30 mouse cellular contexts compared by ENCODE assay signal in genomic region chr12:31835480-31835879, GRCm38 (mm10).
DNase-seq lines count a peak whose midpoint lies in the region; ATAC-seq and TF ChIP-seq lines count a peak whose summit lies in the region.
"Had no signal": no experiment of that assay in that cellular context is flagged by ENCODE, and none has a peak within 500 bp of the region (broad histone marks: within the 10 kb centered on the region; RNA-seq: fewer than 3 reads in every experiment).

No protein-coding gene starts in this region.

- H3K9me3 ChIP-seq in lung, embryonic 16.5 days (ENCODE audit: control insufficient read depth, low read length): no peaks in the 10 kb centered on the region
- no peaks in the 10 kb centered on the region for H3K9me3 ChIP-seq in midbrain, embryonic 10.5 days (replicated peaks)
- H3K9me3 ChIP-seq in midbrain, postnatal 0 days (ENCODE audit: low read length): no peaks in the 10 kb centered on the region
- H3K9me3 ChIP-seq in ES-E14 (ENCODE audit: control insufficient read depth, insufficient read depth, low read depth, low read length): no peaks in the 10 kb centered on the region
- H3K9me3 ChIP-seq: embryonic facial prominence, embryonic 10.5 days; embryonic facial prominence, embryonic 13.5 days; forebrain, embryonic 13.5 days; heart, embryonic 12.5 days; heart, embryonic 15.5 days; hindbrain, embryonic 12.5 days had no signal

- TF ChIP-seq CTCF in midbrain, postnatal 0 days (IDR thresholded peaks at IDR 0.05): no peak

- no peaks in the 10 kb centered on the region for H3K27me3 ChIP-seq in lung, embryonic 16.5 days (ENCODE audit: control insufficient read depth, insufficient read depth, low read depth, low read length)
- H3K27me3 ChIP-seq in midbrain, embryonic 10.5 days (ENCODE audit: low read depth, poor library complexity, severe bottlenecking): no peaks in the 10 kb centered on the region
- H3K27me3 ChIP-seq in midbrain, postnatal 0 days (ENCODE audit: insufficient read depth, low read length): no peaks in the 10 kb centered on the region
- H3K27me3 ChIP-seq: embryonic facial prominence, embryonic 13.5 days; forebrain, embryonic 13.5 days; heart, embryonic 12.5 days; heart, embryonic 15.5 days; hindbrain, embryonic 12.5 days had no signal

- H3K4me1 ChIP-seq in lung, embryonic 16.5 days (replicated peaks; ENCODE audit: control insufficient read depth, insufficient read depth, low read length): no peaks in the 10 kb centered on the region
- H3K4me1 ChIP-seq in midbrain, embryonic 10.5 days: peaks cover 20% of the 10 kb centered on the region
- no peaks in the 10 kb centered on the region for H3K4me1 ChIP-seq in midbrain, postnatal 0 days (ENCODE audit: insufficient read depth, low read length)
- H3K4me1 ChIP-seq in ES-E14 (ENCODE audit: control insufficient read depth in 2 of 2, insufficient read depth in 2 of 2, low read length in 2 of 2, poor library complexity in 1 of 2): peaks cover 3 to 8% of the 10 kb centered on the region in 2 experiments
- H3K4me1 ChIP-seq: embryonic facial prominence, embryonic 13.5 days; heart, embryonic 15.5 days had no signal

- no peak for DNase-seq in lung, postnatal 10 days
- no peak for DNase-seq in midbrain, embryonic 10.5 days (ENCODE audit: low spot score)
- no peak for DNase-seq in midbrain, postnatal 0 days (ENCODE audit: low spot score)
- DNase-seq in ES-E14 (ENCODE audit: low read depth, low spot score): no peak
- DNase-seq in lung, postnatal 4 days: peak; percentile 6 to 26
- no peak for DNase-seq in heart, postnatal 25 days (ENCODE audit: low spot score)
- no peak for DNase-seq in layer of hippocampus, adult 8-10 months (ENCODE audit: low spot score in 2 of 2)
- DNase-seq: adrenal gland, adult 8-10 months; adrenal gland, postnatal 25 days; cerebellum, adult 11-12 months; cerebellum, adult 8-10 months; cerebellum, postnatal 10 days; cerebellum, postnatal 36 days; forebrain, postnatal 0 days; gastrocnemius, postnatal 25 days; heart, adult 18-20 months; heart, postnatal 10 days; heart, postnatal 4 days had no signal

- H3K36me3 ChIP-seq in lung, embryonic 16.5 days (ENCODE audit: control insufficient read depth, insufficient read depth, low read length): no peaks in the 10 kb centered on the region
- no peaks in the 10 kb centered on the region for H3K36me3 ChIP-seq in midbrain, embryonic 10.5 days
- no peaks in the 10 kb centered on the region for H3K36me3 ChIP-seq in midbrain, postnatal 0 days (ENCODE audit: insufficient read depth, low read length)
- H3K36me3 ChIP-seq in ES-E14 (ENCODE audit: control insufficient read depth, insufficient read depth, low read length, poor library complexity, severe bottlenecking): no peaks in the 10 kb centered on the region
- H3K36me3 ChIP-seq: heart, embryonic 15.5 days; hindbrain, embryonic 12.5 days had no signal

- WGBS in lung, embryonic 16.5 days: 52% methylated on average over 5 of the region's 5 CpGs
- WGBS in midbrain, embryonic 10.5 days: 79% methylated on average over 5 of the region's 5 CpGs
- WGBS in midbrain, postnatal 0 days: 88% methylated on average over 5 of the region's 5 CpGs

- ATAC-seq in lung, embryonic 16.5 days (ENCODE audit: low read depth): peak; percentile 71
- ATAC-seq in midbrain, postnatal 0 days (ENCODE audit: low FRiP score): no peak
- ATAC-seq: activated CD4-positive, CD25-positive, alpha-beta regulatory T cell, adult 4 months; CD4-positive, CD25-positive, alpha-beta regulatory T cell, adult 4 months; forebrain, embryonic 13.5 days; forebrain, postnatal 0 days; hindbrain, postnatal 0 days; inflammation-experienced regulatory T-cells, adult 6 months had no signal

- H3K4me2 ChIP-seq in lung, embryonic 16.5 days (ENCODE audit: low read depth, low read length): no peak overlapping the region
- H3K4me2 ChIP-seq in midbrain, postnatal 0 days (ENCODE audit: low read depth, low read length, poor library complexity, severe bottlenecking): no peak overlapping the region
- H3K4me2 ChIP-seq: embryonic facial prominence, embryonic 13.5 days; forebrain, embryonic 13.5 days; heart, embryonic 12.5 days; heart, embryonic 15.5 days; hindbrain, embryonic 12.5 days had no signal

- no peak overlapping the region for H3K9ac ChIP-seq in lung, embryonic 16.5 days (ENCODE audit: low read length)
- no peak overlapping the region for H3K9ac ChIP-seq in midbrain, postnatal 0 days (replicated peaks; ENCODE audit: low read length, poor library complexity, severe bottlenecking)
- H3K9ac ChIP-seq in ES-E14 (ENCODE audit: insufficient read depth, low read depth, low read length, poor library complexity, severe bottlenecking): no peak overlapping the region
- H3K9ac ChIP-seq: embryonic facial prominence, embryonic 13.5 days; forebrain, embryonic 13.5 days; forebrain, postnatal 0 days; heart, embryonic 12.5 days; heart, embryonic 15.5 days; hindbrain, embryonic 12.5 days had no signal

- no peak overlapping the region for H3K4me3 ChIP-seq in lung, embryonic 16.5 days (ENCODE audit: low read length)
- no peak overlapping the region for H3K4me3 ChIP-seq in midbrain, embryonic 10.5 days
- no peak overlapping the region for H3K4me3 ChIP-seq in midbrain, postnatal 0 days (ENCODE audit: low read depth, low read length)
- no peak overlapping the region for H3K4me3 ChIP-seq in ES-E14 (ENCODE audit: insufficient read depth in 1 of 2, low read depth in 1 of 2, low read length in 2 of 2, poor library complexity in 1 of 2, severe bottlenecking in 1 of 2)
- H3K4me3 ChIP-seq: embryonic facial prominence, embryonic 10.5 days; embryonic facial prominence, embryonic 13.5 days; erythroblast, embryonic 14.5 days; forebrain, embryonic 13.5 days; heart, embryonic 12.5 days; heart, embryonic 15.5 days; hindbrain, embryonic 12.5 days had no signal

- intact Hi-C loops in heart, postnatal 25 days (cut with DNase I): no loop called here

- H3K27ac ChIP-seq in lung, embryonic 16.5 days (ENCODE audit: low read length): no peak overlapping the region
- 0 out of 2 replicates have a peak overlapping the region, but pooled peaks have one; percentile 17 for H3K27ac ChIP-seq in midbrain, embryonic 10.5 days (replicated peaks)
- H3K27ac ChIP-seq in midbrain, postnatal 0 days (ENCODE audit: low read depth, low read length): no peak overlapping the region
- peak overlapping the region; percentile 72; the same call in 1 of the 2 replicates for H3K27ac ChIP-seq in ES-E14 (ENCODE audit: insufficient read depth, low read depth, low read length, poor library complexity, severe bottlenecking)
- H3K27ac ChIP-seq: embryonic facial prominence, embryonic 10.5 days; embryonic facial prominence, embryonic 13.5 days; forebrain, embryonic 13.5 days; heart, embryonic 15.5 days; hindbrain, embryonic 12.5 days; hindbrain, postnatal 0 days had no signal

- in situ Hi-C loops in ES-E14 (cut with MboI; ENCODE audit: low sequenced_read_pairs in 2 of 2, unreplicated experiment in 2 of 2): no loop called here

TF ChIP-seq in ES-E14, 5 proteins besides CTCF, POLR2A, EP300 and RAD21:
- no peak for TF ChIP-seq ZNF384 (IDR thresholded peaks at IDR 0.05; ENCODE audit: low read depth, low read length)
- TF ChIP-seq ZC3H11A (IDR thresholded peaks at IDR 0.05; ENCODE audit: borderline replicate concordance, low read depth, low read length): no peak
- no peak for TF ChIP-seq MAFK (IDR thresholded peaks at IDR 0.05; ENCODE audit: insufficient read depth, low read depth, low read length)
- TF ChIP-seq HCFC1 (IDR thresholded peaks at IDR 0.05; ENCODE audit: borderline replicate concordance, insufficient read depth, low read length): no peak
- TF ChIP-seq CHD2 (IDR thresholded peaks at IDR 0.05; ENCODE audit: low read depth, low read length): no peak

Comparison
In these comparisons a context has a peak if more than half of its experiments do, and no peak if none do; other contexts are left out.
1. H3K27ac ChIP-seq: peak in midbrain, embryonic 10.5 days (single experiment) and ES-E14 (single experiment); none in lung, embryonic 16.5 days (single experiment) and midbrain, postnatal 0 days (single experiment).
2. DNase-seq: peak in lung, postnatal 4 days (2 of 2); none in lung, postnatal 10 days (single experiment), midbrain, embryonic 10.5 days (single experiment), midbrain, postnatal 0 days (single experiment), ES-E14 (single experiment), heart, postnatal 25 days (single experiment) and layer of hippocampus, adult 8-10 months (0 of 2).